Comparison of ENCODE assay signal across 23 mouse cellular contexts in genomic region chr8:107277323-107277883, GRCm38 (mm10). TPM values are rescaled to one million over a fixed set of nuclear protein-coding genes. Genes with fewer than 3 reads are reported as not detected.
DNase-seq lines count a peak whose midpoint lies in the region; ATAC-seq lines count a peak whose summit lies in the region.
"Had no signal": no experiment of that assay in that cellular context is flagged by ENCODE, and none has a peak within 500 bp of the region (broad histone marks: within the 10 kb centered on the region; RNA-seq: fewer than 3 reads in every experiment).

No protein-coding gene starts in this region.

- H3K9me3 ChIP-seq in embryonic facial prominence, embryonic 13.5 days: no peaks in the 10 kb centered on the region
- H3K9me3 ChIP-seq in neural tube, embryonic 15.5 days (replicated peaks): no peaks in the 10 kb centered on the region
- H3K9me3 ChIP-seq: forebrain, embryonic 15.5 days; heart, embryonic 13.5 days had no signal

- H3K4me3 ChIP-seq in embryonic facial prominence, embryonic 13.5 days: no peak overlapping the region
- H3K4me3 ChIP-seq in neural tube, embryonic 15.5 days (replicated peaks): no peak overlapping the region
- H3K4me3 ChIP-seq: forebrain, embryonic 15.5 days; heart, embryonic 13.5 days; left cerebral cortex, adult 2 months had no signal

- WGBS in embryonic facial prominence, embryonic 13.5 days: 25% methylated on average over 5 of the region's 5 CpGs
- WGBS in neural tube, embryonic 15.5 days: 70% methylated on average over 5 of the region's 5 CpGs

- H3K27me3 ChIP-seq in embryonic facial prominence, embryonic 13.5 days: no peaks in the 10 kb centered on the region
- H3K27me3 ChIP-seq in neural tube, embryonic 15.5 days (replicated peaks): no peaks in the 10 kb centered on the region
- H3K27me3 ChIP-seq: forebrain, embryonic 15.5 days; heart, embryonic 13.5 days; Patski had no signal

- no peaks in the 10 kb centered on the region for H3K36me3 ChIP-seq in embryonic facial prominence, embryonic 13.5 days
- H3K36me3 ChIP-seq in neural tube, embryonic 15.5 days: no peaks in the 10 kb centered on the region
- H3K36me3 ChIP-seq: forebrain, embryonic 15.5 days; heart, embryonic 13.5 days had no signal

- peak; percentile 33 for DNase-seq in kidney, adult 9 months
- no peak for DNase-seq in kidney, postnatal 25 days
- peak; percentile 26 for DNase-seq in kidney, postnatal 10 days
- DNase-seq in heart, postnatal 25 days (ENCODE audit: low spot score): no peak
- DNase-seq: adrenal gland, postnatal 10 days; cerebellum, postnatal 10 days; heart, postnatal 36 days; left cerebral cortex, postnatal 4 days; liver, postnatal 0 days; lung, postnatal 10 days; retina, postnatal 1 day; right cerebral cortex, postnatal 4 days had no signal

- H3K4me2 ChIP-seq in embryonic facial prominence, embryonic 13.5 days: no peak overlapping the region
- no peak overlapping the region for H3K4me2 ChIP-seq in neural tube, embryonic 15.5 days
- H3K4me2 ChIP-seq: forebrain, embryonic 15.5 days; heart, embryonic 13.5 days had no signal

- peak overlapping the region; percentile 12; the same call in 1 of the 2 replicates for H3K27ac ChIP-seq in embryonic facial prominence, embryonic 13.5 days
- no peak overlapping the region for H3K27ac ChIP-seq in neural tube, embryonic 15.5 days (replicated peaks)
- H3K27ac ChIP-seq: forebrain, embryonic 15.5 days; heart, embryonic 13.5 days; hindbrain, postnatal 0 days; left cerebral cortex, adult 2 months; stomach, postnatal 0 days had no signal

- ATAC-seq in embryonic facial prominence, embryonic 13.5 days (ENCODE audit: insufficient number of reproducible peaks, insufficient read depth, low FRiP score, low TSS enrichment, low read depth): no peak
- ATAC-seq in monocyte, adult 5-6 weeks (replicated peaks; ENCODE audit: insufficient number of reproducible peaks, low FRiP score, low TSS enrichment, poor library complexity, severe bottlenecking): no peak
- no peak for ATAC-seq in neural tube, embryonic 15.5 days (ENCODE audit: low FRiP score)
- ATAC-seq: forebrain, embryonic 15.5 days; hindbrain, postnatal 0 days; intestine, postnatal 0 days; liver, postnatal 0 days; midbrain, embryonic 16.5 days; Patski had no signal

- H3K4me1 ChIP-seq in embryonic facial prominence, embryonic 13.5 days: peaks cover 11% of the 10 kb centered on the region
- no peaks in the 10 kb centered on the region for H3K4me1 ChIP-seq in neural tube, embryonic 15.5 days
- H3K4me1 ChIP-seq: forebrain, embryonic 15.5 days; heart, embryonic 13.5 days had no signal

- H3K9ac ChIP-seq in embryonic facial prominence, embryonic 13.5 days: no peak overlapping the region
- no peak overlapping the region for H3K9ac ChIP-seq in neural tube, embryonic 15.5 days (replicated peaks)
- H3K9ac ChIP-seq: forebrain, embryonic 15.5 days; heart, embryonic 13.5 days; liver, postnatal 0 days had no signal

- intact Hi-C loops in heart, postnatal 25 days (cut with DNase I): no loop called here

RNA-seq across cellular contexts. Expression of gene Nfat5, which starts 15.9 kb away (rescaled TPM):
- 23.5 and 28.8 TPM in 2 replicates for polyA plus RNA-seq in embryonic facial prominence, embryonic 13.5 days (2015; fragmentation: Nextera tagmentation; extraction: Ambion mirVana)
- 32.2 to 90.4 TPM (median 44.0 TPM) in 3 replicates for total RNA-seq in monocyte, adult 5-6 weeks (2017)
- polyA plus RNA-seq in neural tube, embryonic 15.5 days (2015; fragmentation: Nextera tagmentation; extraction: Ambion mirVana): 11.3 and 11.4 TPM in 2 replicates
- total RNA-seq in heart, postnatal 25 days (2021): 10 to 100 TPM; 24.5 to 27.5 TPM

Comparison
In these comparisons a context has a peak if more than half of its experiments do, and no peak if none do; other contexts are left out.
1. DNase-seq: peak in kidney, adult 9 months (single experiment) and kidney, postnatal 10 days (single experiment); none in kidney, postnatal 25 days (0 of 2) and heart, postnatal 25 days (single experiment).